Mouse (Mus musculus): ENCODE measurements around the gene Cdc45.

Gene Cdc45

GRCm38 (mm10) chr16:18788627-18789406, 23.0 kb downstream of the Cdc45 start:
- DNase-seq (ENCODE audit: low read depth, low spot score): no peak

GRCm38 (mm10) chr16:18786652-18787051, 25.1 kb downstream of the Cdc45 start:
- no peak for DNase-seq (ENCODE audit: low read depth, low spot score)

GRCm38 (mm10) chr16:18785485-18785884, 26.3 kb downstream of the Cdc45 start:
- no peak for DNase-seq (ENCODE audit: low read depth, low spot score)

GRCm38 (mm10) chr16:18785025-18785424, 26.8 kb downstream of the Cdc45 start:
- DNase-seq (ENCODE audit: low read depth, low spot score): no peak

GRCm38 (mm10) chr16:18781810-18782209, 30.0 kb downstream of the Cdc45 start:
- no peak for DNase-seq (ENCODE audit: low read depth, low spot score)

GRCm38 (mm10) chr16:18778461-18778860, 33.3 kb downstream of the Cdc45 start:
- no peak for DNase-seq (ENCODE audit: low read depth, low spot score)

- no peak for DNase-seq (ENCODE audit: low read depth, low spot score)
Measured at GRCm38 (mm10) chr16:18777101-18778080, 34.4 kb downstream of the Cdc45 start.

- DNase-seq (ENCODE audit: low read depth, low spot score): no peak
Measured at GRCm38 (mm10) chr16:18776556-18777100, 35.2 kb downstream of the Cdc45 start, which contains the start of gene Cldn5. TSS of gene Cldn5 (plus strand) at chr16:18776847.

GRCm38 (mm10) chr16:18775621-18776555, 35.9 kb downstream of the Cdc45 start:
- no peak for DNase-seq (ENCODE audit: low read depth, low spot score)

- DNase-seq (ENCODE audit: low read depth, low spot score): no peak
Measured at GRCm38 (mm10) chr16:18773936-18774335, 37.9 kb downstream of the Cdc45 start.

- no peak for DNase-seq (ENCODE audit: low read depth, low spot score)
Measured at GRCm38 (mm10) chr16:18769501-18769900, 42.3 kb downstream of the Cdc45 start.

- no peak for DNase-seq (ENCODE audit: low read depth, low spot score)
Measured at GRCm38 (mm10) chr16:18766390-18766789, 45.4 kb downstream of the Cdc45 start.

GRCm38 (mm10) chr16:18762960-18763359, 48.8 kb downstream of the Cdc45 start:
- DNase-seq (ENCODE audit: low read depth, low spot score): no peak

GRCm38 (mm10) chr16:18761734-18762133, 50.1 kb downstream of the Cdc45 start:
- DNase-seq (ENCODE audit: low read depth, low spot score): no peak

GRCm38 (mm10) chr16:18751885-18752499, 59.8 kb downstream of the Cdc45 start:
- no peak for DNase-seq (ENCODE audit: low read depth, low spot score)

GRCm38 (mm10) chr16:18751101-18751500, 60.7 kb downstream of the Cdc45 start:
- DNase-seq (ENCODE audit: low read depth, low spot score): no peak

GRCm38 (mm10) chr16:18746268-18747122, 65.3 kb downstream of the Cdc45 start:
- DNase-seq (ENCODE audit: low read depth, low spot score): no peak

- no peak for DNase-seq (ENCODE audit: low read depth, low spot score)
Measured at GRCm38 (mm10) chr16:18738303-18738702, 73.5 kb downstream of the Cdc45 start.

GRCm38 (mm10) chr16:18733100-18733956, 78.5 kb downstream of the Cdc45 start:
- DNase-seq (ENCODE audit: low read depth, low spot score): peak; percentile 22
